Mouse (Mus musculus): ENCODE results near the gene Rtl6. TPM values are rescaled to one million over a fixed set of nuclear protein-coding genes. Genes with fewer than 3 reads are reported as not detected.

Gene Rtl6
- 6.9 TPM for polyA plus RNA-seq (2014; fragmentation: Illumina TruSeq; extraction: RNeasy Lipid Tissue Mini Kit (QIAGEN cat#74804); ENCODE audit: low read depth, low replicate concordance)

DNA sequence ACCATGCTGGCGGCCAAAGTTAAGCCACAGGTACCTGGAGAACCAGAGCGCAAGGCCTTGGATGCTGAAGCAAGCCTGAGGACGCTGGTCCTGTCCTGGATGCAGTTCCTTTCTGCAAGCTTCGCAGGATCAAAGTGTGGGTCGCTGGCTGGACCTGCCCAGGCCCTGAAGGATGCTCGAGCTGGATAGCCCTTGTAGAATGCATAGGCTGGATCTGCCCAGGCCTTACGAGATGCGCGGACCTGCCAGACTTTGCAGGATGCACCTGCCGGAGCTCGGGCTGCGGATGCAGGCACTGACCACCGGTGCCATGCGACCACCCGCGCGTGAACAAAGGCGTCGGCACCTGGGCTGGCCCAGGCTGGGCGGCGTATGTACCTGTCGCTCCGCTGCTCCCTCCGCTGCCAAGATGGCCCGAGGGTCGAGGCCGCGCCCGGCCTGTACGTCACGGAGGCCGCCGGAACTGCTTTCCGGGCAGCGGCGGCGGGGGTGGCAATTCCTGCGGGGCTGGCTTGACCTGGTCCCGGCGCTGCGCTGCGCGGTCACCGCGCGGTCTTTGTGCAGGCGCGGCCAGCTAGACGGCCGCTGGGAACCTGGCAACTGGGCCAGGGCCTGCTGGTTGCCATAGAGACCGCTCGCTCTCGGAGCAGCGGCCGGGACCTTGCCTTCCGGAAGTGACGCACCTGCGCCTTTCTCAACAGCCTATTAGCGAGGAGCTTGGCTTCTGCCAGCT, at the start of gene Rtl6:
Gene Rtl6, minus strand, starts transcription at position 635 of the 733 bp plus-strand sequence.

Other genes starting within 250 kb of the Rtl6 start
- gene Parvg, start 233.8 kb downstream of the Rtl6 start, polyA plus RNA-seq (2014; fragmentation: Illumina TruSeq; extraction: RNeasy Lipid Tissue Mini Kit (QIAGEN cat#74804); ENCODE audit: low read depth, low replicate concordance), result 2.6 TPM
- 0.35 TPM for gene Shisal1, start 110.7 kb downstream of the Rtl6 start, polyA plus RNA-seq (2014; fragmentation: Illumina TruSeq; extraction: RNeasy Lipid Tissue Mini Kit (QIAGEN cat#74804); ENCODE audit: low read depth, low replicate concordance)
- gene Prr5, start 111.8 kb upstream of the Rtl6 start, polyA plus RNA-seq (2014; fragmentation: Illumina TruSeq; extraction: RNeasy Lipid Tissue Mini Kit (QIAGEN cat#74804); ENCODE audit: low read depth, low replicate concordance), result 60.2 TPM
- gene Arhgap8, start 162.2 kb upstream of the Rtl6 start, polyA plus RNA-seq (2014; fragmentation: Illumina TruSeq; extraction: RNeasy Lipid Tissue Mini Kit (QIAGEN cat#74804); ENCODE audit: low read depth, low replicate concordance), result 19.8 TPM

Data from adipose tissue, adult 10 weeks (tissue).